Comparison of ENCODE assay signal across 8 mouse cellular contexts in genomic region chr2:119799181-119799960, GRCm38 (mm10). TPM values are rescaled to one million over a fixed set of nuclear protein-coding genes. Genes with fewer than 3 reads are reported as not detected.
DNase-seq lines count a peak whose midpoint lies in the region; ATAC-seq lines count a peak whose summit lies in the region.

No protein-coding gene starts in this region.

- H3K36me3 ChIP-seq in heart, embryonic 11.5 days (ENCODE audit: control insufficient read depth, insufficient read depth, low read length): no peaks in the 10 kb centered on the region
- 0 out of 2 replicates have a peak, but pooled peaks cover 5% of the 10 kb centered on the region for H3K36me3 ChIP-seq in stomach, embryonic 15.5 days

- H3K9ac ChIP-seq in heart, embryonic 11.5 days (ENCODE audit: low read depth, low read length): peak overlapping the region; percentile 79
- peak overlapping the region; percentile 80 for H3K9ac ChIP-seq in stomach, embryonic 15.5 days

- peaks cover 30% of the 10 kb centered on the region for H3K4me1 ChIP-seq in heart, embryonic 11.5 days (ENCODE audit: control insufficient read depth, insufficient read depth, low read length)
- H3K4me1 ChIP-seq in stomach, embryonic 15.5 days: peaks cover 34% of the 10 kb centered on the region

- no peak overlapping the region for H3K27ac ChIP-seq in heart, embryonic 11.5 days (ENCODE audit: low read depth, low read length)
- peak overlapping the region; percentile 57 for H3K27ac ChIP-seq in stomach, embryonic 15.5 days

- peak overlapping the region; percentile 99 for H3K4me2 ChIP-seq in heart, embryonic 11.5 days
- peak overlapping the region; percentile 82 for H3K4me2 ChIP-seq in stomach, embryonic 15.5 days

- peak; percentile 56 for ATAC-seq in heart, embryonic 11.5 days (replicated peaks; ENCODE audit: insufficient number of reproducible peaks, low FRiP score, low TSS enrichment)
- ATAC-seq in megakaryocyte progenitor cell, adult 5-6 weeks (replicated peaks; ENCODE audit: poor library complexity): peak; percentile 14; the same call in 1 of the 2 replicates
- ATAC-seq in stomach, embryonic 15.5 days (ENCODE audit: insufficient read depth, low FRiP score, low read depth): peak; percentile 64

- H3K9me3 ChIP-seq in heart, embryonic 11.5 days (replicated peaks; ENCODE audit: control insufficient read depth, low read length): no peaks in the 10 kb centered on the region
- H3K9me3 ChIP-seq in stomach, embryonic 15.5 days: no peaks in the 10 kb centered on the region

- peak overlapping the region; percentile 73 for H3K4me3 ChIP-seq in heart, embryonic 11.5 days (ENCODE audit: low read depth, low read length)
- H3K4me3 ChIP-seq in stomach, embryonic 15.5 days (replicated peaks): peak overlapping the region; percentile 88

- WGBS in heart, embryonic 11.5 days (ENCODE audit: insufficient replicate concordance): under 1% methylated on average over 51 of the region's 89 CpGs
- WGBS in stomach, embryonic 15.5 days: under 1% methylated on average over 21 of the region's 89 CpGs

- DNase-seq in B cell, adult 2 months: peak; percentile 42 to 49
- DNase-seq in MEL-GATA-1-ER (ENCODE audit: extremely low read depth, low read depth): peak; percentile 6
- peak; percentile 59 to 67 for DNase-seq in cerebellum, postnatal 36 days
- peak; percentile 58 for DNase-seq in kidney, postnatal 14 days
- no peak for DNase-seq in frontal cortex, adult 2 months (ENCODE audit: extremely low spot score in 1 of 2, low spot score in 1 of 2)

- peaks cover 20% of the 10 kb centered on the region for H3K27me3 ChIP-seq in heart, embryonic 11.5 days (ENCODE audit: control insufficient read depth, insufficient read depth, low read length)
- H3K27me3 ChIP-seq in stomach, embryonic 15.5 days (replicated peaks): peaks cover 6% of the 10 kb centered on the region; the same call in 1 of the 2 replicates

RNA-seq across cellular contexts. Expression of gene Tyro3, which starts 1.8 kb away (rescaled TPM):
- 7.3 and 8.4 TPM in 2 replicates for polyA plus RNA-seq in heart, embryonic 11.5 days (2014; fragmentation: Nextera tagmentation; extraction: Ambion mirVana)
- total RNA-seq in megakaryocyte progenitor cell, adult 5-6 weeks (2015): not detected in 2 replicates
- total RNA-seq in megakaryocyte progenitor cell, adult 5-6 weeks (2017): not detected in 2 replicates
- polyA plus RNA-seq in stomach, embryonic 15.5 days (2015; fragmentation: Nextera tagmentation; extraction: Ambion mirVana): 23.0 and 23.6 TPM in 2 replicates
- 130 and 145 TPM in 2 replicates for polyA plus RNA-seq in frontal cortex, adult 2 months (2012; rRNA removed)

RNA-seq across cellular contexts. Expression of gene Rpap1, which starts 12.0 kb away (rescaled TPM):
- 16.2 and 17.4 TPM in 2 replicates for polyA plus RNA-seq in heart, embryonic 11.5 days (2014; fragmentation: Nextera tagmentation; extraction: Ambion mirVana)
- 6.6 TPM in 2 replicates for total RNA-seq in megakaryocyte progenitor cell, adult 5-6 weeks (2015)
- total RNA-seq in megakaryocyte progenitor cell, adult 5-6 weeks (2017): 9.6 and 9.7 TPM in 2 replicates
- 25.3 and 29.5 TPM in 2 replicates for polyA plus RNA-seq in stomach, embryonic 15.5 days (2015; fragmentation: Nextera tagmentation; extraction: Ambion mirVana)
- polyA plus RNA-seq in frontal cortex, adult 2 months (2012; rRNA removed): 13.7 and 14.6 TPM in 2 replicates

RNA-seq across cellular contexts. Expression of gene Ltk, which starts 39.1 kb away (rescaled TPM):
- 0.07 TPM in 1 of 2 replicates, not detected in the other for polyA plus RNA-seq in heart, embryonic 11.5 days (2014; fragmentation: Nextera tagmentation; extraction: Ambion mirVana)
- total RNA-seq in megakaryocyte progenitor cell, adult 5-6 weeks (2015): not detected in 2 replicates
- not detected in 2 replicates for total RNA-seq in megakaryocyte progenitor cell, adult 5-6 weeks (2017)
- 2.1 and 2.7 TPM in 2 replicates for polyA plus RNA-seq in stomach, embryonic 15.5 days (2015; fragmentation: Nextera tagmentation; extraction: Ambion mirVana)
- 43.3 and 46.4 TPM in 2 replicates for polyA plus RNA-seq in frontal cortex, adult 2 months (2012; rRNA removed)

RNA-seq across cellular contexts. Expression of gene Itpka, which starts 57.2 kb away (rescaled TPM):
- 1.9 and 2.2 TPM in 2 replicates for polyA plus RNA-seq in heart, embryonic 11.5 days (2014; fragmentation: Nextera tagmentation; extraction: Ambion mirVana)
- 0.20 and 0.29 TPM in 2 replicates for total RNA-seq in megakaryocyte progenitor cell, adult 5-6 weeks (2015)
- 0.25 and 0.54 TPM in 2 replicates for total RNA-seq in megakaryocyte progenitor cell, adult 5-6 weeks (2017)
- 9.8 and 10.2 TPM in 2 replicates for polyA plus RNA-seq in stomach, embryonic 15.5 days (2015; fragmentation: Nextera tagmentation; extraction: Ambion mirVana)
- 158 and 164 TPM in 2 replicates for polyA plus RNA-seq in frontal cortex, adult 2 months (2012; rRNA removed)

Comparison
In these comparisons a context has a peak if more than half of its experiments do, and no peak if none do; other contexts are left out.
1. DNase-seq: peak in B cell, adult 2 months (2 of 2), MEL-GATA-1-ER (single experiment), cerebellum, postnatal 36 days (2 of 2) and kidney, postnatal 14 days (single experiment); none in frontal cortex, adult 2 months (0 of 2).
2. ATAC-seq: peak in every context shown above with its lines; median percentile 64 in stomach, embryonic 15.5 days; 56 in heart, embryonic 11.5 days; 14 in megakaryocyte progenitor cell, adult 5-6 weeks.
3. RNA of gene Ltk, which starts 39.1 kb away (polyA plus RNA-seq): 43.3 to 46.4 TPM in frontal cortex, adult 2 months; 2.1 to 2.7 TPM in stomach, embryonic 15.5 days and 0.07 TPM in heart, embryonic 11.5 days; every median in the first group is over 10 times any median in the second.